Mouse (Mus musculus) mature B cell (primary cell): Measurements from ENCODE around the gene Setd3.

ENCODE experiments used
- in situ Hi-C: fragments of 300-500 bp; cut with MboI; formaldehyde crosslinking; loops from 2 replicates; pipeline ENCODE4 v1.14.3; 2019

Setd3 gene

GRCm38 (mm10) chr12:108179246-108179320 is at the start of gene Setd3:
Gene Setd3, minus strand, starts transcription at chr12:108179314.
- in situ Hi-C loops: no loop called here

- in situ Hi-C loops: no loop called here
Observed at GRCm38 (mm10) chr12:108227527-108227926, 48.4 kb upstream of the Setd3 start.

GRCm38 (mm10) chr12:108226941-108227340 is 47.8 kb upstream of the Setd3 start:
- in situ Hi-C loops: no loop called here

- in situ Hi-C loops: no loop called here
Observed at GRCm38 (mm10) chr12:108226216-108226615, 47.1 kb upstream of the Setd3 start.

- in situ Hi-C loops: no loop called here
Observed at GRCm38 (mm10) chr12:108225781-108226180, 46.7 kb upstream of the Setd3 start.

GRCm38 (mm10) chr12:108223357-108223756 is 44.2 kb upstream of the Setd3 start:
- in situ Hi-C loops: no loop called here

GRCm38 (mm10) chr12:108221712-108222111 is 42.6 kb upstream of the Setd3 start:
- in situ Hi-C loops: no loop called here

GRCm38 (mm10) chr12:108221206-108221605 is 42.1 kb upstream of the Setd3 start:
- in situ Hi-C loops: no loop called here

- in situ Hi-C loops: no loop called here
Observed at GRCm38 (mm10) chr12:108220621-108221020, 41.5 kb upstream of the Setd3 start.

GRCm38 (mm10) chr12:108219825-108220616 is 40.9 kb upstream of the Setd3 start:
- in situ Hi-C loops: no loop called here

- in situ Hi-C loops: no loop called here
Observed at GRCm38 (mm10) chr12:108219163-108219562, 40.0 kb upstream of the Setd3 start.

GRCm38 (mm10) chr12:108217572-108217971 is 38.5 kb upstream of the Setd3 start:
- in situ Hi-C loops: no loop called here

GRCm38 (mm10) chr12:108216611-108217370 is 37.7 kb upstream of the Setd3 start:
- in situ Hi-C loops: no loop called here

GRCm38 (mm10) chr12:108215090-108215489 is 36.0 kb upstream of the Setd3 start:
- in situ Hi-C loops: no loop called here

GRCm38 (mm10) chr12:108213090-108214041 is 34.3 kb upstream of the Setd3 start:
- in situ Hi-C loops: no loop called here

- in situ Hi-C loops: no loop called here
Observed at GRCm38 (mm10) chr12:108212476-108212875, 33.4 kb upstream of the Setd3 start.

GRCm38 (mm10) chr12:108212071-108212470 is 33.0 kb upstream of the Setd3 start:
- in situ Hi-C loops: no loop called here

- in situ Hi-C loops: no loop called here
Observed at GRCm38 (mm10) chr12:108210623-108211022, 31.5 kb upstream of the Setd3 start.

- in situ Hi-C loops: no loop called here
Observed at GRCm38 (mm10) chr12:108208726-108209438, 29.8 kb upstream of the Setd3 start.

- in situ Hi-C loops: no loop called here
Observed at GRCm38 (mm10) chr12:108208216-108208615, 29.1 kb upstream of the Setd3 start.

GRCm38 (mm10) chr12:108206641-108207040 is 27.5 kb upstream of the Setd3 start:
- in situ Hi-C loops: no loop called here

GRCm38 (mm10) chr12:108204978-108205377 is 25.9 kb upstream of the Setd3 start:
- in situ Hi-C loops: no loop called here
